Mouse (Mus musculus): Measurements from ENCODE around the gene Usp39. TPM values are rescaled to one million over a fixed set of nuclear protein-coding genes. Genes with fewer than 3 reads are reported as not detected.

The Usp39 gene
- polyA plus RNA-seq (2012; rRNA removed) = 35.8 and 39.1 TPM in 2 replicates
- polyA plus RNA-seq (2014; fragmentation: Nextera tagmentation; extraction: Ambion mirVana) = 52.2 and 53.7 TPM in 2 replicates

DNA sequence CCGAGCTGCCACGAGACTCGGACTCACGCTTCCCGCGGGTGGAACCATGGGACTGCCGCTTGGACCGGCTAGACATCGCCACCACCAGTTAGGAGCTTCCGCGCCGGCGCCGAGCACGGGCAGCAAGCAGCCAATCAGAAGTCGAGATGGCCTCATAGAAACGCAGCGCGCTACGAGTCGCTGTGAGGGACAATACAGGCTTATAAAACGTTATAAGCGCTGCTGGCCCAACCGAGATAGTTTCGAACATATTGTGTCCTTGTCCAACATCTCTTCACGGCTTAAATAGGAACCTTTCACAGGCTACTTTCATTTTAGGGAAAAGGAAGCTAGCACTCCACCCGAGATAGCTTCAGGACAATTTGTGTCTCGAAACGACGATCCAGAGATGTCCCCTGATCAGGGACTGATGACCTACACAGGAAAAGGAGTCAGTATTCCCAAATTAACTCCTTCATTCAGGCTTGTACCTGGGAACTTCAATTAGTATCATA, at the start of gene Usp39:
Usp39 (minus strand) TSS at position 111 of the 494 bp plus-strand sequence.
- Histone ChIP-seq H3K4me3 (replicated peaks; ENCODE audit: low read length) (peak within 1 kb of the TSS; percentile 79), H3K4me1 (ENCODE audit: control insufficient read depth, insufficient read depth, low read length) (peaks cover 23% of the 10 kb centered on the region), H3K27me3 (ENCODE audit: control insufficient read depth, insufficient read depth, low read length) (no peaks in the 10 kb centered on the region), H3K27ac (replicated peaks; ENCODE audit: low read depth, low read length) (peak within 1 kb of the TSS; percentile 56), H3K36me3 (ENCODE audit: control insufficient read depth, insufficient read depth, low read length) (peaks cover 19% of the 10 kb centered on the region), H3K9ac (ENCODE audit: low read depth, low read length, severe bottlenecking) (peak within 1 kb of the TSS; percentile 82), H3K9me3 (ENCODE audit: control insufficient read depth, low read length) (no peaks in the 10 kb centered on the region), H3K4me2 (replicated peaks; ENCODE audit: low read depth, low read length, severe bottlenecking) (peak within 1 kb of the TSS; percentile 66)
- DNase-seq (ENCODE audit: low spot score) (peak; percentile 98), ATAC-seq (ENCODE audit: low FRiP score, low read depth) (peak; percentile 83)
- WGBS = 1% methylated on average over 30 of the region's 30 CpGs
- 0 out of 2 replicates have a peak, but pooled peaks have one; percentile 39 for TF ChIP-seq POLR2A (IDR thresholded peaks at IDR 0.05; ENCODE audit: borderline replicate concordance, extremely low read depth, insufficient read depth, insufficient read length)

DNA sequence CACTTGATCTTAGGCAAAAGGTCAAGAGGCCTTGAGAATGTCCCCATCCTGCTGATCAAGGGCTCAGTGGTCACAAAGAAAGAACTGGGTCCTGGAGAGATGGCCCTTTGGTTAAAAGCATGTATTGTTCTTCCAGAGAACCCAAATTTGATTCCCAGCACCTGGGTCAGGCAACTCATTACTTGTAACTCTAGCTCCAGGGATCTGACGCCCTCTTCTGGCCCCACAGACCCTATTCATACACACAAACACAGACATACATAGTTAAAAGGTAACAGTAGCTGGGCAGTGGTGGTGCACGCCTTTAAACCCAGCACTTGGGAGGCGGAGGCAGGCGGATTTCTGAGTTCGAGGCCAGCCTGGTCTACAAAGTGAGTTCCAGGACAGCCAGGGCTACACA, 47.4 kb upstream of the Usp39 start:
- Histone ChIP-seq H3K9me3 (ENCODE audit: control insufficient read depth, low read length) (no peaks in the 10 kb centered on the region), H3K4me2 (replicated peaks; ENCODE audit: low read depth, low read length, severe bottlenecking) (no peak overlapping the region), H3K36me3 (ENCODE audit: control insufficient read depth, insufficient read depth, low read length) (no peaks in the 10 kb centered on the region), H3K4me3 (replicated peaks; ENCODE audit: low read length) (no peak overlapping the region), H3K4me1 (ENCODE audit: control insufficient read depth, insufficient read depth, low read length) (peaks cover 27% of the 10 kb centered on the region), H3K9ac (ENCODE audit: low read depth, low read length, severe bottlenecking) (no peak overlapping the region), H3K27me3 (ENCODE audit: control insufficient read depth, insufficient read depth, low read length) (no peaks in the 10 kb centered on the region), H3K27ac (replicated peaks; ENCODE audit: low read depth, low read length) (no peak overlapping the region)
- no peak for DNase-seq (ENCODE audit: low spot score)
- no peak for ATAC-seq (ENCODE audit: low FRiP score, low read depth)
- WGBS = 90% methylated on average over 5 of the region's 5 CpGs
- no peak for TF ChIP-seq POLR2A (IDR thresholded peaks at IDR 0.05; ENCODE audit: borderline replicate concordance, extremely low read depth, insufficient read depth, insufficient read length)

DNA sequence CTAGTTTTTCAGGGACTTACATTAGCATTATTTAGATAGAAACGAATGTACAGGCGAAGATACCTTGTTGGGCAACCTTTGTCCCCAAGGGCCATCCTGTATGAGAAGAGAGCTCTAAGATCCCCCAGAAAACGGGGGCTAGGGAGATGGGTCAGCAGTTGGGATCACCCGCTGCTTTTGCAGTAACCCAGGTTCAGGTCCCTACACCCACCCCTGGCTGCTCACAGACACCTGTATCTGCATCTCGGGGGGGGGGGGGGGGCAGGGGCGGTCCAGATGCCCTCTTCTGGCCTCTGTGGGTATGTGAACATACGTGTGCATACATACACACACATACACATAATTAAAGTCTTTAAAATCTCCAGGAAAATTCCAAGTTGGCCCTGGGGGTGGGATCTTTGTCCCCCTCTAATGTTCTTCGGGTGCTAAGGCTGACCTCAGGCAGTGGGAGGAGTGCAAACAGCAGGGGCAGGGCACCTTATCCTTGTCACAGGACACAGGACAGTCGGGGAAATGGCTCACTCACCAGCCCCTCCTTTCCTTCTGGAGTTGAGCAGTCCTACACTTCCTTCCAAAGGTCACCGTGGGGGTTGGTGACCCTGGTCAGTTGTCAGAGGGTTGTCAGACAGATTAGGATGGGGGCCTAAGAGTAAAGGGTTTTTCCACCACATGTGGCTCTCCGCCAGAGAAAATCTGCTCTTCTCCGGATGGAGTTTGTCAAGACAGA, 46.0 kb upstream of the Usp39 start:
- Histone ChIP-seq H3K27ac (replicated peaks; ENCODE audit: low read depth, low read length) (peak overlapping the region; percentile 94), H3K4me1 (ENCODE audit: control insufficient read depth, insufficient read depth, low read length) (peaks cover 27% of the 10 kb centered on the region), H3K36me3 (ENCODE audit: control insufficient read depth, insufficient read depth, low read length) (peaks cover 9% of the 10 kb centered on the region), H3K27me3 (ENCODE audit: control insufficient read depth, insufficient read depth, low read length) (no peaks in the 10 kb centered on the region), H3K4me3 (replicated peaks; ENCODE audit: low read length) (peak overlapping the region; percentile 58), H3K9ac (ENCODE audit: low read depth, low read length, severe bottlenecking) (peak overlapping the region; percentile 75), H3K9me3 (ENCODE audit: control insufficient read depth, low read length) (no peaks in the 10 kb centered on the region), H3K4me2 (replicated peaks; ENCODE audit: low read depth, low read length, severe bottlenecking) (peak overlapping the region; percentile 79)
- WGBS = 17% methylated on average over 12 of the region's 12 CpGs
- ATAC-seq (ENCODE audit: low FRiP score, low read depth) (no peak), DNase-seq (ENCODE audit: low spot score) (no peak)
- TF ChIP-seq POLR2A (IDR thresholded peaks at IDR 0.05; ENCODE audit: borderline replicate concordance, extremely low read depth, insufficient read depth, insufficient read length) = no peak

DNA sequence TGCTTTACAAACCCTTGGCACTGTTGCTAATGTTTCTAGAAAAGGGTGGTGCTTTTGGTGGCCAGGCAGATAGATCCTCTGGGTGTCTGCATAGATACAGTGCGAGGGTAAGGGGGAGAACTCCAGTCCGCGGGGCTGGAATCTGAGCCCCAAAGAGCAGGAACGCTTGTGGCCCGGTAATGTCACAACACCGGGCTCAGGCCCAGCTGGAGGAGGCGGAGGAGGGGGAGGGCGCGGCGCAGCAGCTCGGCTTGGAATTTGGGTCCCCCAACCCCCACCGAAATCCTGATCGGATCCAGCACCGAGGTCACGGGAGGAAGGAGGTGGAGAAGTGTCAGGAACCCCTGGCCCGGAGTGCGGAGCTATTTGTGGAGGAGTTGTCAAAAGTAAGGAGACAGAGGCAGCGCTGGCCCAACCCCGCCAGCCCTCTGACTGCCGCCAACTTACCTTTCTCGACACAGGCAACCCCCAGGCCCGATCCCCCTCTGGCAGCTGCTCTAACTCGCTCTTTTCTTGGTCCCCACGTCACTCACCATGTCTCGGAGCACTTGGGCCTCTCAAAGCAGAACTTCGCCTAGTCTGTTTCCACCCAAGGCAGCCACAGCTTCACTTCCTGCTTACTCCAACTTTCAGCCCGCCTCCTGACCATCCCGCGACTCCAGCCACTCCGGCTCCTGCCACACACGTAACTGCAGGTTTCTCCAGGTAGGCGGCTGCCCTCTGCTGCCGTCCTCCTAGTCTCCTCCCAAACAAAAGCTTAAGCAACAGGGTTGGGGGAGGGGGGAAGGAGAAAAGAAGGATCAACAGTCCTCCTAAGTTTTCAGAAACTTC, 45.2 kb upstream of the Usp39 start, which contains the start of gene Vamp8:
Vamp8 (minus strand) TSS at position 763 of the 831 bp plus-strand sequence.
- peak within 1 kb of the TSS; percentile 58 for H3K4me3 ChIP-seq (replicated peaks; ENCODE audit: low read length)

DNA sequence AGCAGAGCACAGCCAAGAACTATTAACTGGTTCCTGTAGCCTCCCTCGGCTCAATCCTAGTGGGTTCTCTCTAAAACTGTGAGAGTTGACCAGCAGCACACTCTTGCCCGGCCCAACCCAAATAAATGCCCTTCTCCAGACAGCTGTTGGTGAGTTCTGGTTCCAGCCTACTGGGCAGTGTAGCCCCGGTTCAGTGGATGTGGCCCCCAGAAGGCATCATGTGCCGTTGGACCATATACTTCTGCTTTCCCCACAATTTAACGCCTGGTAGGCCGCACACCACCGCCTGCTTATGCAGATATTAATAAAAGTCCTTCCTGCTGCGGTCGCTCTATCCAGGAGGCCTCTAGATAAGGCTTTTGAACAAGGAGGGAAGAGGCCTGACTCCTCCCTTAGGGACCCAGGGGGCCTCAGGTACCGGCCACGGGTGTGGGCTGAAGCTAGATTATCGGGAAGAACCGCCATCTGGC, 44.5 kb upstream of the Usp39 start:
- ATAC-seq (ENCODE audit: low FRiP score, low read depth) (peak; percentile 21), DNase-seq (ENCODE audit: low spot score) (peak; percentile 28)
- no peak for TF ChIP-seq POLR2A (IDR thresholded peaks at IDR 0.05; ENCODE audit: borderline replicate concordance, extremely low read depth, insufficient read depth, insufficient read length)
- Histone ChIP-seq H3K27ac (replicated peaks; ENCODE audit: low read depth, low read length) (peak overlapping the region; percentile 94), H3K27me3 (ENCODE audit: control insufficient read depth, insufficient read depth, low read length) (no peaks in the 10 kb centered on the region), H3K36me3 (ENCODE audit: control insufficient read depth, insufficient read depth, low read length) (peaks cover 23% of the 10 kb centered on the region), H3K4me2 (replicated peaks; ENCODE audit: low read depth, low read length, severe bottlenecking) (peak overlapping the region; percentile 79), H3K4me3 (replicated peaks; ENCODE audit: low read length) (peak overlapping the region; percentile 58), H3K4me1 (ENCODE audit: control insufficient read depth, insufficient read depth, low read length) (peaks cover 27% of the 10 kb centered on the region), H3K9me3 (ENCODE audit: control insufficient read depth, low read length) (no peaks in the 10 kb centered on the region), H3K9ac (ENCODE audit: low read depth, low read length, severe bottlenecking) (peak overlapping the region; percentile 75)
- WGBS = 11% methylated on average over 13 of the region's 13 CpGs

More for the DNA sequence above, 45.2 kb upstream of the Usp39 start, which contains the start of gene Vamp8:
- peaks cover 17% of the 10 kb centered on the region for H3K36me3 ChIP-seq (ENCODE audit: control insufficient read depth, insufficient read depth, low read length)
- peak within 1 kb of the TSS; percentile 94 for H3K27ac ChIP-seq (replicated peaks; ENCODE audit: low read depth, low read length)
- H3K4me2 ChIP-seq (replicated peaks; ENCODE audit: low read depth, low read length, severe bottlenecking) = peak within 1 kb of the TSS; percentile 79
- WGBS = 3% methylated on average over 24 of the region's 33 CpGs
- peak; percentile 68; the same call in 1 of the 2 replicates for TF ChIP-seq POLR2A (IDR thresholded peaks at IDR 0.05; ENCODE audit: borderline replicate concordance, extremely low read depth, insufficient read depth, insufficient read length)
- no peaks in the 10 kb centered on the region for H3K27me3 ChIP-seq (ENCODE audit: control insufficient read depth, insufficient read depth, low read length)
- ATAC-seq (ENCODE audit: low FRiP score, low read depth) (peak; percentile 71), DNase-seq (ENCODE audit: low spot score) (peak; percentile 59)
- H3K9me3 ChIP-seq (ENCODE audit: control insufficient read depth, low read length) = no peaks in the 10 kb centered on the region
- H3K9ac ChIP-seq (ENCODE audit: low read depth, low read length, severe bottlenecking) = peak within 1 kb of the TSS; percentile 75
- peaks cover 27% of the 10 kb centered on the region for H3K4me1 ChIP-seq (ENCODE audit: control insufficient read depth, insufficient read depth, low read length)
